Mouse (Mus musculus) small intestine, adult 2 months (tissue): ENCODE measurements around the gene Frmd8. TPM values are rescaled to one million over a fixed set of nuclear protein-coding genes. Genes with fewer than 3 reads are reported as not detected.

Experiments used
- H3K27ac ChIP-seq: fragments of 200-500 bp; 2 replicates; pipeline ENCODE4 v1.5.1; 2012; ENCODE audit warnings: low read depth, low read length, control low read depth, inconsistent platforms; ENCODE audit not compliant: insufficient read depth
- H3K27me3 ChIP-seq: fragments of 200-500 bp; 2 replicates; pipeline ENCODE4 v1.6.1; 2012; ENCODE audit warnings: mild to moderate bottlenecking, moderate library complexity, low read length, inconsistent platforms; ENCODE audit not compliant: control insufficient read depth, insufficient read depth
- H3K36me3 ChIP-seq: fragments of 200-500 bp; 2 replicates; pipeline ENCODE4 v1.6.1; 2012; ENCODE audit warnings: mild to moderate bottlenecking, low read length, control low read depth, inconsistent platforms; ENCODE audit not compliant: control insufficient read depth, insufficient read depth
- H3K4me1 ChIP-seq: fragments of 200-500 bp; 2 replicates; pipeline ENCODE4 v1.6.1; 2012; ENCODE audit warnings: low read length, inconsistent platforms, mixed read lengths; ENCODE audit not compliant: control insufficient read depth, insufficient read depth, insufficient read length
- H3K4me3 ChIP-seq: fragments of 200-500 bp; 2 replicates; pipeline ENCODE4 v1.5.1; 2012; ENCODE audit warnings: low read depth, mild to moderate bottlenecking, control low read depth, inconsistent platforms, low read length, moderate library complexity
- CTCF ChIP-seq: fragments of 200-500 bp; IDR thresholded peaks from 2 replicates; pipeline ENCODE4 v1.5.1; 2012; ENCODE audit warnings: low read depth, mild to moderate bottlenecking, control low read depth, inconsistent platforms, low read length, moderate library complexity, mixed read lengths; ENCODE audit not compliant: insufficient replicate concordance, insufficient read length; ENCODE audit errors: extremely low read depth
- POLR2A ChIP-seq: fragments of 200-500 bp; IDR thresholded peaks from 2 replicates; pipeline ENCODE4 v1.6.1; 2012; ENCODE audit warnings: low read depth, mild to moderate bottlenecking, control low read depth, inconsistent platforms, low read length, moderate library complexity
- WGBS: fragments of 180-500 bp; shearing (Covaris S2); methylation state at CpG from one replicate; pipeline ENCODE4 v1.1.7; 2018; 5-methylcytosine and 5-hydroxymethylcytosine counted together
- polyA plus RNA-seq: library from polyadenylated mRNA; depleted of rRNA; stranded (reverse); fragments of >200 nt; gene quantifications from 2 replicates; pipeline ENCODE4 v1.2.3, GENCODE M21; 2012

The Frmd8 gene
- polyA plus RNA-seq, 1 experiment, result 62.1 TPM

- WGBS, result 12% methylated on average over 28 of the region's 31 CpGs
- peaks cover 13% of the 10 kb centered on the region for H3K36me3 ChIP-seq
- H3K27me3 ChIP-seq, result no peaks in the 10 kb centered on the region
- peaks cover 9% of the 10 kb centered on the region for H3K4me1 ChIP-seq
- H3K27ac ChIP-seq, result no peak overlapping the region
- TF ChIP-seq CTCF (no peak), POLR2A (no peak)
- peak overlapping the region; percentile 72 for H3K4me3 ChIP-seq
These were observed 18.4 kb upstream of the Frmd8 start for GRCm38 (mm10) chr19:5893282-5894001.

- no peak for TF ChIP-seq CTCF
- TF ChIP-seq POLR2A, result no peak
- H3K27me3 ChIP-seq, result no peaks in the 10 kb centered on the region
- H3K36me3 ChIP-seq, result peaks cover 8% of the 10 kb centered on the region
- no peak overlapping the region for H3K4me3 ChIP-seq
- H3K27ac ChIP-seq, result no peak overlapping the region
- peaks cover 9% of the 10 kb centered on the region for H3K4me1 ChIP-seq
- WGBS, result 95% methylated on average over 13 of the region's 13 CpGs
These were observed 17.7 kb upstream of the Frmd8 start for GRCm38 (mm10) chr19:5892735-5893134.

- WGBS, result 97% methylated on average over 7 of the region's 7 CpGs
- H3K4me1 ChIP-seq, result peaks cover 9% of the 10 kb centered on the region
- TF ChIP-seq CTCF (no peak), POLR2A (no peak)
- no peaks in the 10 kb centered on the region for H3K27me3 ChIP-seq
- H3K27ac ChIP-seq, result no peak overlapping the region
- no peak overlapping the region for H3K4me3 ChIP-seq
- H3K36me3 ChIP-seq, result peaks cover 8% of the 10 kb centered on the region
These were observed 17.2 kb upstream of the Frmd8 start for GRCm38 (mm10) chr19:5892262-5892661.

DNA sequence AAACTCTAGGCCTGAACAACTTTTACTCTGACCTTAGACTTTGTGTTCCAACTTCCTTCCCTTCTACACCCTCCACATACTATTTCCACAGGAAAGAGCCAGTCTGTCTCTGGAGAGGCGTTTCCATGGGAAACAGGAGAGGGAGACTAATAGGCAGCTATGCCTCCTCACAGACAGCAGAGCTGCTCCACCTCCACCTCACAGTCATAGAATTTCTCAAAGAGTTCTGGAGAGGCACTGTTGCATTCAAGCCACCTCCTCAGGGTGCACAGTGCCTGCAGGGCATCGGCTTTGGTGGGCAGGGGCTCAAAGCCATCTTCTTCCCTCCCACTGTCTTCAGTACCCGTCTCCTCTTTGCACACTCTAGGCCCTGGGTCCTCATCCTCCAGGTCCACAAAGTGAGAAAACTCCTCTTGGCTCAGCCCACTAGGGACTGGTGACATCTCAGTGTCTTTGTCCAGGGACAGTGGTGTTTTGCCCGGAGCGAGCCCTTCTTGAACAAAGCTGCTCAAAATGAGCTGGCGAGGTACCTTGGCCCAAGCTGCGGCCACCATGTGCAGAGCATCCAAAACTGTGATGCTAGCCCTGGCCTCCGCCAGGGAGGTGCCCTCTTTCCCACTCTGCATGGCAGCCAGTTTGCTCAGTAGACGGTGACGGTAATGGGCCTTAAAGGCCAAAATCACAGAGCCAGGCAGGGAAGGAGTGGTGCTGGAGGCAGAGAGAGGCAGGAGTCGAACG lies 16.6 kb upstream of the Frmd8 start:
- Histone ChIP-seq H3K4me3 (no peak overlapping the region), H3K27ac (no peak overlapping the region), H3K36me3 (peaks cover 7% of the 10 kb centered on the region), H3K27me3 (no peaks in the 10 kb centered on the region), H3K4me1 (peaks cover 11% of the 10 kb centered on the region)
- no peak for TF ChIP-seq CTCF
- TF ChIP-seq POLR2A, result no peak
- WGBS, result 93% methylated on average over 12 of the region's 12 CpGs

DNA sequence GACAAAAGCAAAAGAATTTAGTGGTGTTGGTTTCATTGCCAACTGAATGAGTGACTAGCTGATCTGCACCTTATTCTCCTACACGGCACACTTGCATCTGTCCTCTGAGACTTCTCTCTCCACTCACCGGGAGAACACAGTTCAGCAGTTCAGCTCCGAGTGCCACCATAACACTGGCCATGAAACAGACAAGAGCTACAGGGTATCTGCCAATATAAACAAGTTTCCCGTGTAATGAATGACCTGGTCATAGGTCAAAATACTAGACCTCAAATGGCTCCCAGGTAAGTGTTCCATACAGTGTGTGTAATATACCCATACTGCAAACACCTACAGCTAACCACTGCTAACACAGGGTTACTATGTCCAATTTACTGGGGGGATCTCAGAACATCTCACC lies 14.1 kb upstream of the Frmd8 start:
- 30% methylated on average over 4 of the region's 4 CpGs for WGBS
- peaks cover 25% of the 10 kb centered on the region for H3K4me1 ChIP-seq
- H3K27me3 ChIP-seq, result no peaks in the 10 kb centered on the region
- TF ChIP-seq POLR2A (no peak), CTCF (no peak)
- H3K36me3 ChIP-seq, result peaks cover 13% of the 10 kb centered on the region; the same call in 1 of the 2 replicates
- no peak overlapping the region for H3K4me3 ChIP-seq
- no peak overlapping the region for H3K27ac ChIP-seq

DNA sequence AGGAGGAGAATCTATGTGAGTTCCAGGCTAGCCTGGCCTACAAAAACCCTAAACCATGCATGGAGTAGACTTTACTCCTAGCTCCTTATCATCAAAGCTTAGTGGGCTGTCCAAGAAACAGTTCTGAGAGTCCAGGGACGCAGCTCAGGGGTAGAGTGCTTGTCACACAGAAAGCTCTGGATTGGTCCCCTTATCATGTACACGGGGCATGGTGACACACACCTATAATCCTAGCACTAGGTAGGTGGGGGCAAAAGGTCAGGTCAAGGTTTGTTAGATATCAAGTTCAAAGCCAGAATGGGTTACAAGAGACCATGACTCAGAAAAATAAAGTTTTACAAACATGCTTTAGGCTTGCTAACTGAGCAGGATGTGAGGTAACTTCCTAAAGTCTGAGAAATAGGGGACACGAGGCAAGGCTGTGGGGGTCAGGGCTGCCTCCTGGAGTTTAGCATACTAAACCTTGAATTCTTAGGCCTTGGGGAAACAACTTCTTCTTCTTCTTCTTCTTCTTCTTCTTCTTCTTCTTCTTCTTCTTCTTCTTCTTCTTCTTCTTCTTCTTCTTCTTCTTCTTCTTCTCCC lies 12.3 kb upstream of the Frmd8 start:
- TF ChIP-seq POLR2A, result no peak
- no peak for TF ChIP-seq CTCF
- H3K4me1 ChIP-seq, result peaks cover 34% of the 10 kb centered on the region
- no peak overlapping the region for H3K4me3 ChIP-seq
- 31% methylated on average over 3 of the region's 3 CpGs for WGBS
- no peaks in the 10 kb centered on the region for H3K27me3 ChIP-seq
- H3K27ac ChIP-seq, result peak overlapping the region; percentile 69; the same call in 1 of the 2 replicates
- peaks cover 22% of the 10 kb centered on the region for H3K36me3 ChIP-seq

- H3K4me3 ChIP-seq, result no peak overlapping the region
- peaks cover 40% of the 10 kb centered on the region for H3K4me1 ChIP-seq
- H3K27ac ChIP-seq, result peak overlapping the region; percentile 95; the same call in 1 of the 2 replicates
- 70% methylated on average over 4 of the region's 4 CpGs for WGBS
- TF ChIP-seq CTCF, result peak; percentile 27; the same call in 1 of the 2 replicates
- TF ChIP-seq POLR2A, result no peak
- H3K27me3 ChIP-seq, result no peaks in the 10 kb centered on the region
- H3K36me3 ChIP-seq, result peaks cover 27% of the 10 kb centered on the region
These were observed 10.8 kb upstream of the Frmd8 start for GRCm38 (mm10) chr19:5885838-5886237.
